Mouse (Mus musculus) induced T-regulatory cell, adult 2 months (primary cell): ENCODE data around the gene Hist1h4k.
A peak's percentile ranks its signal among the peaks of the same experiment; 100 is the strongest.

Experiments used
- DNase-seq: peaks from one replicate; pipeline ENCODE4 v3.0.0-alpha.2; 2012; ENCODE audit warnings: low read depth

Hist1h4k gene

GRCm38 (mm10) chr13:21718381-21719080 is 31.8 kb downstream of the Hist1h4k start:
- peak; percentile 44 for DNase-seq

GRCm38 (mm10) chr13:21717397-21718357 is 32.6 kb downstream of the Hist1h4k start, which contains the start of gene Hist1h3h:
TSS of gene Hist1h3h (plus strand) at chr13:21717659.
- DNase-seq, result peak; percentile 95

- peak; percentile 78 for DNase-seq
Observed at GRCm38 (mm10) chr13:21716540-21717391, 33.5 kb downstream of the Hist1h4k start.

- peak; percentile 95 for DNase-seq
Observed at GRCm38 (mm10) chr13:21715864-21716539, 34.3 kb downstream of the Hist1h4k start, which contains the start of the genes Hist1h2bl and Hist1h2ai. TSS of gene Hist1h2bl (minus strand) at chr13:21716143. TSS of gene Hist1h2ai (plus strand) at chr13:21716422.

- DNase-seq, result peak; percentile 73
Observed at GRCm38 (mm10) chr13:21715131-21715863, 35.0 kb downstream of the Hist1h4k start.

GRCm38 (mm10) chr13:21714725-21715124 is 35.6 kb downstream of the Hist1h4k start:
- peak; percentile 90 for DNase-seq

GRCm38 (mm10) chr13:21711698-21712097 is 38.6 kb downstream of the Hist1h4k start:
- DNase-seq, result no peak

GRCm38 (mm10) chr13:21710821-21711525 is 39.3 kb downstream of the Hist1h4k start:
- peak; percentile 93 for DNase-seq

GRCm38 (mm10) chr13:21710031-21710711 is 40.1 kb downstream of the Hist1h4k start:
- DNase-seq, result peak; percentile 94

- DNase-seq, result no peak
Observed at GRCm38 (mm10) chr13:21706669-21707068, 43.6 kb downstream of the Hist1h4k start.
